Mouse (Mus musculus) lung, postnatal 0 days (tissue): ENCODE results near the gene Lztr1. TPM values are rescaled to one million over a fixed set of nuclear protein-coding genes. Genes with fewer than 3 reads are reported as not detected.

Experiments
- ATAC-seq: fragments of 200-750 bp; cut with Nextera tagmentation; 2 replicates; pipeline ENCODE4 v1.8.0; 2017; ENCODE audit warnings: moderate library complexity
- DNase-seq: peaks from one replicate; pipeline ENCODE4 v3.0.0-alpha.2; 2016; ENCODE audit warnings: low spot score
- H3K27ac ChIP-seq: fragments of 300-500 bp; sonication (generic); 2 replicates; pipeline ENCODE4 v1.5.1; 2014; ENCODE audit warnings: antibody characterized with exemption, mild to moderate bottlenecking, low read length, mixed read lengths
- H3K27me3 ChIP-seq: fragments of 300-500 bp; sonication (generic); replicated peaks from 2 replicates; pipeline ENCODE4 v1.6.1; 2014; ENCODE audit warnings: low read length, mixed read lengths; ENCODE audit not compliant: insufficient read depth
- H3K36me3 ChIP-seq: fragments of 300-500 bp; sonication (generic); 2 replicates; pipeline ENCODE4 v1.6.1; 2014; ENCODE audit warnings: low read length, mixed read lengths; ENCODE audit not compliant: insufficient read depth
- H3K4me1 ChIP-seq: fragments of 300-500 bp; sonication (generic); 2 replicates; pipeline ENCODE4 v1.6.1; 2014; ENCODE audit warnings: antibody characterized with exemption, low read depth, low read length, mixed read lengths; ENCODE audit not compliant: insufficient read depth
- H3K4me2 ChIP-seq: fragments of 300-500 bp; sonication (generic); replicated peaks from 2 replicates; pipeline ENCODE4 v1.6.1; 2014; ENCODE audit warnings: low read depth, mild to moderate bottlenecking, low read length, moderate library complexity, mixed read lengths
- H3K4me3 ChIP-seq: fragments of 300-500 bp; sonication (generic); 2 replicates; pipeline ENCODE4 v1.5.1; 2014; ENCODE audit warnings: low read depth, low read length
- H3K9ac ChIP-seq: fragments of 300-500 bp; sonication (generic); replicated peaks from 2 replicates; pipeline ENCODE4 v1.6.1; 2014; ENCODE audit warnings: low read depth, mild to moderate bottlenecking
- H3K9me3 ChIP-seq: fragments of 300-500 bp; sonication (generic); 2 replicates; pipeline ENCODE4 v1.6.1; 2016; ENCODE audit warnings: low read length, mixed read lengths
- CTCF ChIP-seq: IDR thresholded peaks from 2 replicates; pipeline ENCODE4 v1.5.1; 2016; ENCODE audit warnings: antibody characterized with exemption, mild to moderate bottlenecking
- EP300 ChIP-seq: IDR thresholded peaks from 2 replicates; pipeline ENCODE4 v1.6.1; 2016; ENCODE audit warnings: antibody characterized with exemption, mild to moderate bottlenecking, control low read depth
- WGBS: fragments of 180-500 bp; shearing (Covaris S2); extraction: QIAGEN DNeasy Blood & Tissue Kit; methylation state at CpG from one replicate; pipeline ENCODE4 v1.1.7; 2014; 5-methylcytosine and 5-hydroxymethylcytosine counted together
- polyA plus RNA-seq: library from polyadenylated mRNA; unstranded; fragments of >200 nt; fragmentation: Nextera tagmentation; extraction: Ambion mirVana; gene quantifications from 2 replicates; pipeline ENCODE4 v1.2.1, GENCODE M21; 2015

Lztr1 gene
- polyA plus RNA-seq, 1 experiment from 2014 or later, result 64.7 TPM

DNA sequence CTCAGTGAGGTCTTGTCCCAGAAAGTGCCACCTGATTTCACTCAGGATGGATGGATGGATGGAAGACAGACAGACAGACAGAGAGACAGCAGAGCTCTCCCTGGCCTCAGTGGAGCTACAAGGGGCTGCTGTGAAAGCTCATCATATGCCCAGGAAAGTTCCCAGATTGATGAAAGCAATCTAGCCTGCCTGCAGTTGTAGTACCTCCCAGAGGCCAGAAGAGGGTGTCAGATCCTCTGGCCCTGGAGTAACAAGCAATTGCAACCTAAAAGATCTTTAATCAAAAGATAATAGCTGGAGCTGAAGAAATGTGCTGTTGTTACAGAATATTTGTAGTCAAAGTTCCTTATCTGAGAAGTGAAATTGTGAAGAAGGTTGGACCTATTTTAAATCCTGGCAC, 34.4 kb upstream of the Lztr1 start:
- Histone ChIP-seq H3K9me3 (no peaks in the 10 kb centered on the region), H3K4me2 (no peak overlapping the region), H3K4me3 (no peak overlapping the region), H3K27me3 (no peaks in the 10 kb centered on the region), H3K36me3 (peaks cover 9% of the 10 kb centered on the region; the same call in 1 of the 2 replicates), H3K9ac (no peak overlapping the region), H3K27ac (no peak overlapping the region), H3K4me1 (0 out of 2 replicates have a peak, but pooled peaks cover 2% of the 10 kb centered on the region)
- DNase-seq (peak; percentile 44), ATAC-seq (no peak)
- TF ChIP-seq CTCF (peak; percentile 84), EP300 (no peak)

DNA sequence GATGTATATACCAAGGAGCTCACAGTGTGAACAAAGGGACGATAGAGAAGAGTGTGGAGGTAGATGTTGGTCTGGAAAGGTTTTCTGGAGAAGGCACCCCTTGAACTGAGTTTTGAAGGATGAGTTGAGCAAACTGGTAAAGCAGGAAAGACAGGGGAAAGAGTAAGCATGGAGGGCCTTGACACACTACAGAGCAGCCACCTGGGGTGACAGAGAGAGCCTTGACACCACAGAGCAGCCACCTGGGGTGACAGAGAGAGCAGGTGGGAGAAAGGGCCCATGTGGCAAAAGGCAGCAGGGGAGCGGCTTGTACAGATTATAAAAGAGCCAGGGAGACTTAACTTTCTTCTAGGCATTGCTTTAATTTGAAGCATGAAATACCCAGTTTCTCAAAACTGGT, 33.7 kb upstream of the Lztr1 start:
- H3K27me3 ChIP-seq, result no peaks in the 10 kb centered on the region
- no peak overlapping the region for H3K4me2 ChIP-seq
- no peak for ATAC-seq
- no peak overlapping the region for H3K9ac ChIP-seq
- no peak for DNase-seq
- H3K4me3 ChIP-seq, result no peak overlapping the region
- no peak overlapping the region for H3K27ac ChIP-seq
- peaks cover 8% of the 10 kb centered on the region; the same call in 1 of the 2 replicates for H3K36me3 ChIP-seq
- H3K4me1 ChIP-seq, result 0 out of 2 replicates have a peak, but pooled peaks cover 2% of the 10 kb centered on the region
- no peaks in the 10 kb centered on the region for H3K9me3 ChIP-seq
- 66% methylated on average over 2 of the region's 2 CpGs for WGBS
- TF ChIP-seq CTCF (no peak), EP300 (no peak)

DNA sequence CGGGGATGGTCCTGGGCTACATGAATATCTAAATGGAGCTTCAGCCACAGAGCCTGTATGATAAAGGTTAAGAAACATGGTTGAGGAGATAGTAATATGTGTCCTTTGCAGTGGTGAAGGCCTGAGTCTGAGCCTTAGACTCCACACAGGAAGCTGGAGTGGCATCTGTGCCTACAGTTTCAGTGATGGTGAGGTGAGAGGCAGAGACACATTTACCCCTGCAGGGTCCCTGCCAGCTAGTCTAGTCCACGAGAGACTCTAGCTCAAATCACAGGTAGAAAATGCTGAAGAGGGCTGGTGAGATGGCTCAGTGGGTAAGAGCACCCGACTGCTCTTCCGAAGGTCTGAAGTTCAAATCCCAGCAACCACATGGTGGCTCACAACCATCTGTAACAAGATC, 33.2 kb upstream of the Lztr1 start:
- no peak overlapping the region for H3K27ac ChIP-seq
- no peak overlapping the region for H3K4me3 ChIP-seq
- WGBS, result 93% methylated on average over 4 of the region's 4 CpGs
- TF ChIP-seq CTCF, result no peak
- no peak for TF ChIP-seq EP300
- ATAC-seq (no peak), DNase-seq (no peak)
- H3K36me3 ChIP-seq, result 0 out of 2 replicates have a peak, but pooled peaks cover 2% of the 10 kb centered on the region
- H3K27me3 ChIP-seq, result no peaks in the 10 kb centered on the region
- 0 out of 2 replicates have a peak, but pooled peaks cover 2% of the 10 kb centered on the region for H3K4me1 ChIP-seq
- no peak overlapping the region for H3K4me2 ChIP-seq
- no peaks in the 10 kb centered on the region for H3K9me3 ChIP-seq
- no peak overlapping the region for H3K9ac ChIP-seq

DNA sequence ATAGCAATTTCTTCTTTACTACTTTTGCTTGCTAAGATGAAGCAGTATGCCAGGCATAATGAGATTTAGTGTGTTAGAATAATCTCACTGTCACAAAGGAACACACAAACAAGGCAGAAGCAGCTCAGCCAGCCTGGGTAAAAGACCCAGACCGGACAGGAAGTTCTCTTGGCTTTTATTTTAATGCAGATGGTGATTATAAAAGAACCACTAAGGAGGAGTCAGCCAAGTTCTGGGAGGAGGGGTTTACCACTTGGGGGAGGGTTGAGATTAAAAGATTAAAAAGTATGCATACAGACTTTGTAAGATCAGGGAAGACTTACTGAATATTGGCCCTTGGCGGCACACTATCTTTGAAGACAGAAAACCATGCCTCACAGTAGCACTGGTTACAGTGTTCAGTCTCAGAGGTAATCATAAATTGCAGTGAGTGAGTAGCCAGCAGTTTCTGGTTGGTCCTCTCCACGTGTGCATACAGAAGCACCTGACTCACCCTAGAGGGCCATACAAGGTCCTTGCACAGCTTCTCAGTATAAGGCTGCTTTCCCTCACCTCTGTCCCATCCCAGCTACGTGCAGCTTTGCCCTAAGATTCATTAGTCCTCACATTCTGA, 30.1 kb upstream of the Lztr1 start:
- TF ChIP-seq CTCF (no peak), EP300 (no peak)
- Histone ChIP-seq H3K9ac (no peak overlapping the region), H3K27ac (peak overlapping the region; percentile 20; the same call in 1 of the 2 replicates), H3K4me2 (no peak overlapping the region), H3K27me3 (no peaks in the 10 kb centered on the region), H3K36me3 (no peaks in the 10 kb centered on the region), H3K9me3 (no peaks in the 10 kb centered on the region), H3K4me1 (0 out of 2 replicates have a peak, but pooled peaks cover 2% of the 10 kb centered on the region), H3K4me3 (no peak overlapping the region)
- WGBS, result 71% methylated on average over 4 of the region's 4 CpGs
- ATAC-seq (peak; percentile 46), DNase-seq (no peak)

DNA sequence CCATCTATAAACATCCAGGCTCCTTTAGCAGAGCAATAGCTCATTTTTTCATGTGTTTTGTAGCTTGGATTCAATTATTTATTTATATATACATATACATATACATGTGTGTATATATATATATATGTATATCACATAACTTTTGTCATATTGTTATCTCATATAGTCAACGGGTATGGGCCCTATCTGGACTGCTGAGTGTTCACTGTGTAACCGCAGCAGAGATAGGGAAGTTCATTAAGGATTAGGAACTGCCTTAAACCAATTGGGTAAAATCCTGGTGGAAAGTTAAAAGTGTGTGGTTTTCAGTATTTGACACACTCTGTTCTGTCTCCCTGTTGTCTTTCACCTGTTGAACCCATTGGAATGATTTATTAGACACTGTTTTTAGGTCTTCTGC, 27.0 kb upstream of the Lztr1 start:
- H3K4me3 ChIP-seq, result no peak overlapping the region
- no peak overlapping the region for H3K27ac ChIP-seq
- no peak overlapping the region for H3K4me2 ChIP-seq
- ATAC-seq (no peak), DNase-seq (no peak)
- 0 out of 2 replicates have a peak, but pooled peaks cover 4% of the 10 kb centered on the region for H3K4me1 ChIP-seq
- WGBS, result 79% methylated on average over 2 of the region's 2 CpGs
- H3K9me3 ChIP-seq, result no peaks in the 10 kb centered on the region
- TF ChIP-seq EP300, result no peak
- TF ChIP-seq CTCF, result no peak
- H3K9ac ChIP-seq, result no peak overlapping the region
- peaks cover 16% of the 10 kb centered on the region; the same call in 1 of the 2 replicates for H3K36me3 ChIP-seq
- no peaks in the 10 kb centered on the region for H3K27me3 ChIP-seq

DNA sequence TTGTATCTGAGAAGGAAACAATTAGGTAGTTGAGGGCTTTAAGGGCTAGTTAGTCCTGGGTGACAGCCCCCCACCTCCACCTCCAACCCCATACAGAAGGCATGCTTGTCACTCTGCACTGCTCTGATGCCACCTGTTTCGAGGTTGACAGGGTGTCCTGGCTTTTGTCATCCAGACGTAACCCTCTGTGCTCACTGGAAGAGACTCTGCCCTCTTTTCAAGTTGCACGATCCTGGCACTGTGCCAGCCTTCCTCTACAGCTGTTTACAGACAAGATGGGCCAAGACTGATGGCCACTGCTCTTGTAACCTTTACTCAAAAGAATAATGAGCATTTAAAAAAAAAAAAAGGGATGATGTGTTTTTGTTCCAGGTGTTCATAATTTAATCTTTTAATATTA, 22.0 kb upstream of the Lztr1 start:
- ATAC-seq, result no peak
- TF ChIP-seq EP300, result no peak
- TF ChIP-seq CTCF, result no peak
- Histone ChIP-seq H3K4me2 (no peak overlapping the region), H3K27ac (no peak overlapping the region), H3K9ac (no peak overlapping the region), H3K36me3 (peaks cover 16% of the 10 kb centered on the region; the same call in 1 of the 2 replicates), H3K4me1 (0 out of 2 replicates have a peak, but pooled peaks cover 3% of the 10 kb centered on the region), H3K4me3 (no peak overlapping the region), H3K27me3 (no peaks in the 10 kb centered on the region), H3K9me3 (no peaks in the 10 kb centered on the region)
- DNase-seq, result peak; percentile 45
- 25% methylated on average over 3 of the region's 3 CpGs for WGBS
